Mouse (Mus musculus) MEL (cell line): ENCODE results near the gene Arpp21. TPM values are rescaled to one million over a fixed set of nuclear protein-coding genes. Genes with fewer than 3 reads are reported as not detected.
"Not testable (repeated sequence)": the region's sequence is repeated elsewhere in the genome, so short reads cannot be mapped to it uniquely, and the experiment has no call there.

Source experiments
- DNase-seq: peaks from one replicate; pipeline ENCODE4 v3.0.0; 2011; ENCODE audit warnings: low read depth, low spot score
- H3K27ac ChIP-seq: 2 replicates; pipeline ENCODE4 v1.5.1; 2012; ENCODE audit warnings: low read depth, mild to moderate bottlenecking, control low read depth, low read length, moderate library complexity; ENCODE audit not compliant: control insufficient read depth
- H3K27me3 ChIP-seq, 2 experiments: fragments of 150-350 bp in 1 of 2; sonication (generic) in 1 of 2; 2 replicates each; pipeline ENCODE4 v1.6.1; 2012; ENCODE audit warnings: low read length in 2 of 2, mild to moderate bottlenecking in 2 of 2, improper control_type of control experiment in 1 of 2, moderate library complexity in 1 of 2; ENCODE audit not compliant: insufficient read depth in 2 of 2, control insufficient read depth in 1 of 2
- H3K36me3 ChIP-seq, 2 experiments: 2 replicates each; pipeline ENCODE4 v1.6.1; 2012 to 2014; ENCODE audit warnings: low read length in 2 of 2, improper control_type of control experiment in 1 of 2, inconsistent platforms in 1 of 2, mild to moderate bottlenecking in 1 of 2; ENCODE audit not compliant: insufficient read depth in 2 of 2, control insufficient read depth in 1 of 2
- H3K4me1 ChIP-seq, 2 experiments: fragments of 150-350 bp in 1 of 2; sonication (generic) in 1 of 2; 2 replicates each; pipeline ENCODE4 v1.6.1; 2012; ENCODE audit warnings: low read length in 2 of 2, improper control_type of control experiment in 1 of 2, mild to moderate bottlenecking in 1 of 2; ENCODE audit not compliant: insufficient read depth in 2 of 2, control insufficient read depth in 1 of 2
- H3K4me3 ChIP-seq, 2 experiments: fragments of 150-350 bp in 1 of 2; sonication (generic) in 1 of 2; 2 replicates each; pipeline ENCODE4 v1.5.1; 2012; ENCODE audit warnings: low read depth in 2 of 2, low read length in 2 of 2, mild to moderate bottlenecking in 2 of 2, moderate library complexity in 2 of 2, control low read depth in 1 of 2, improper control_type of control experiment in 1 of 2; ENCODE audit not compliant: control insufficient read depth in 1 of 2, insufficient read depth in 1 of 2
- H3K79me2 ChIP-seq: 2 replicates; pipeline ENCODE4 v1.6.1; 2012; ENCODE audit warnings: mild to moderate bottlenecking, low read length, moderate library complexity; ENCODE audit not compliant: control insufficient read depth, poor library complexity, insufficient read depth
- H3K9ac ChIP-seq: 2 replicates; pipeline ENCODE4 v1.6.1; 2012; ENCODE audit warnings: low read depth, mild to moderate bottlenecking, control low read depth, low read length, moderate library complexity; ENCODE audit not compliant: control insufficient read depth, poor library complexity, severe bottlenecking
- H3K9me3 ChIP-seq: fragments of 150-350 bp; sonication (generic); replicated peaks from 2 replicates; pipeline ENCODE4 v1.6.1; 2012; ENCODE audit warnings: mild to moderate bottlenecking, low read length, improper control_type of control experiment, moderate library complexity; ENCODE audit not compliant: insufficient read depth
- CHD1 ChIP-seq: IDR thresholded peaks from 2 replicates; pipeline ENCODE4 v1.6.1; 2012; ENCODE audit warnings: low read depth, mild to moderate bottlenecking, inconsistent platforms, low read length, improper control_type of control experiment
- ETS1 ChIP-seq: IDR thresholded peaks from 2 replicates; pipeline ENCODE4 v1.6.1; 2012; ENCODE audit warnings: low read depth, mild to moderate bottlenecking, inconsistent platforms, low read length, improper control_type of control experiment, moderate library complexity
- GABPA ChIP-seq: IDR thresholded peaks from 2 replicates; pipeline ENCODE4 v1.6.1; 2012; ENCODE audit warnings: low read depth, mild to moderate bottlenecking, inconsistent platforms, low read length, improper control_type of control experiment, moderate library complexity
- HCFC1 ChIP-seq: IDR thresholded peaks from 2 replicates; pipeline ENCODE4 v1.6.1; 2012; ENCODE audit warnings: low read depth, mild to moderate bottlenecking, inconsistent platforms, low read length, improper control_type of control experiment, moderate library complexity
- NELFE ChIP-seq: IDR thresholded peaks from 2 replicates; pipeline ENCODE4 v1.6.1; 2011; ENCODE audit warnings: low read depth, low read length, improper control_type of control experiment
- POLR2AphosphoS2 ChIP-seq: IDR thresholded peaks from 2 replicates; pipeline ENCODE4 v1.6.1; 2011; ENCODE audit warnings: low read length, improper control_type of control experiment
- RCOR1 ChIP-seq: IDR thresholded peaks from 2 replicates; pipeline ENCODE4 v1.6.1; 2012; ENCODE audit warnings: low read depth, mild to moderate bottlenecking, inconsistent platforms, low read length, improper control_type of control experiment
- USF1 ChIP-seq: IDR thresholded peaks from 2 replicates; pipeline ENCODE4 v1.6.1; 2014; ENCODE audit warnings: low read depth, mild to moderate bottlenecking, inconsistent platforms, low read length, improper control_type of control experiment, moderate library complexity
- USF2 ChIP-seq, 2 experiments: IDR thresholded peaks; 2 replicates each; pipeline ENCODE4 v1.6.1; 2011 to 2012; ENCODE audit warnings: improper control_type of control experiment in 2 of 2, low read length in 2 of 2, borderline replicate concordance in 1 of 2, inconsistent platforms in 1 of 2, low read depth in 1 of 2, mild to moderate bottlenecking in 1 of 2; ENCODE audit not compliant: insufficient read depth in 1 of 2
- ZMIZ1 ChIP-seq: IDR thresholded peaks from 2 replicates; pipeline ENCODE4 v1.6.1; 2012; ENCODE audit warnings: low read depth, mild to moderate bottlenecking, inconsistent platforms, low read length, improper control_type of control experiment, moderate library complexity
- polyA plus RNA-seq, 2 experiments: library from polyadenylated mRNA; stranded (reverse) in 1 of 2; unstranded in 1 of 2; fragments of >175 nt in 1 of 2; fragments of >200 nt in 1 of 2; gene quantifications; 2 replicates each; pipeline versions ENCODE4 v1.2.1 to v1.2.4; 2012; ENCODE audit warnings: low replicate concordance in 2 of 2, low read depth in 1 of 2; ENCODE audit not compliant: insufficient read length in 2 of 2, insufficient read depth in 1 of 2, missing spikeins in 1 of 2
- total RNA-seq: library from RNA; depleted of rRNA; stranded (reverse); fragments of 300-350 nt; gene quantifications from 2 replicates; pipeline ENCODE4 v1.2.3, GENCODE M21; 2012

The Arpp21 gene
- total and polyA plus RNA-seq, 3 experiments: 0.10 to 0.12 TPM; not detected in 1

DNA sequence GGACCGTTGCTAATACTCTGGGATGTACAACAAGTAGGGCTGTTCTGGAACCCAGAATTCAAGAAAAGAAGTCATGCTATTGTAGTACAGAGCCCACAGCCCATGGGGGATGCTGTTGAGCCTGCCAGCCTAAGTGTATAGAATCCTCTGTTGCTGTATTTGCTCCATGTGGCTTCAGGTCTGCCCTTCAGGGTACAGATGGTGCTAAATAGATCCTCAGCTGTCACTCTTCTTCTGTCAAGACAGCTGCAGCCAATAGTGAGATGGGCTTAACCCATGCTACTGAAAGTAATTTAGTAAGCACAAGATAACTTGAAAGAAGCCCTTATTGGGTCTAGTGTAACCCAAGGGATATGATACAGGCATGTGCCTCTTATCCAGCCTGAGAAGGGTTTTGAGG is 195.2 kb downstream of the Arpp21 start:
- Histone ChIP-seq H3K4me3 (no peak overlapping the region), H3K4me1 (no peaks in the 10 kb centered on the region)
- TF ChIP-seq CHD1 (no peak), HCFC1 (no peak), USF1 (no peak), NELFE (no peak), USF2 (IDR thresholded peaks at IDR 0.05; ENCODE audit: borderline replicate concordance in 1 of 2, insufficient read depth in 1 of 2, low read depth in 1 of 2, low read length in 2 of 2) (no peak), ZMIZ1 (no peak), POLR2AphosphoS2 (no peak), GABPA (no peak)
- TF ChIP-seq, all 39 proteins: peak for 0
- H3K79me2 ChIP-seq: no peaks in the 10 kb centered on the region
- H3K9ac ChIP-seq: no peak overlapping the region
- no peak for DNase-seq
- H3K27ac ChIP-seq: no peak overlapping the region
- H3K36me3 ChIP-seq: no peaks in the 10 kb centered on the region
- H3K27me3 ChIP-seq: no peaks in the 10 kb centered on the region
- H3K9me3 ChIP-seq: no peaks in the 10 kb centered on the region

DNA sequence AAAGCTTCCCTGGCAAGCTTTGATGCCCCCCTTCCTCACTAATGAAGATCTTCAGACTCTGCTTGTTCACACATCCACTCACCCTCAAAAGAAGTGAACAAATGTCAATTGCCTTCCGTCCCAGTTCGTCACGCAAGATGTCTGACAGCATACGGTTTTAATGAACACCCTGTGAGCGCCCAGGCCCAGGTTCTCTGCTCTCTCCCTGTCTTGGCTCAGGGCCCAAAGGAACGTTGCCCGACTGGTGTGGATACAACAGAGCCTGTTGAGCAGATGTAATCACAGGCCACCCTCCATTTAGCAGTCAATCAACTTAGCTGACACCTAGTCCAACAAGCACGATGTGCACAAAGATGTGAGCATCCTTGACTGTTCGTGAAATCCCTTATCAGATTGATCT is 198.0 kb downstream of the Arpp21 start:
- no peaks in the 10 kb centered on the region for H3K9me3 ChIP-seq
- TF ChIP-seq RCOR1 (no peak), CHD1 (no peak), ETS1 (no peak)
- no peak overlapping the region for H3K27ac ChIP-seq
- H3K79me2 ChIP-seq: no peaks in the 10 kb centered on the region
- DNase-seq: no peak
- H3K4me1 ChIP-seq: no peaks in the 10 kb centered on the region
- H3K9ac ChIP-seq: no peak overlapping the region
- no peak overlapping the region for H3K4me3 ChIP-seq
- no peaks in the 10 kb centered on the region for H3K36me3 ChIP-seq
- H3K27me3 ChIP-seq: no peaks in the 10 kb centered on the region

DNA sequence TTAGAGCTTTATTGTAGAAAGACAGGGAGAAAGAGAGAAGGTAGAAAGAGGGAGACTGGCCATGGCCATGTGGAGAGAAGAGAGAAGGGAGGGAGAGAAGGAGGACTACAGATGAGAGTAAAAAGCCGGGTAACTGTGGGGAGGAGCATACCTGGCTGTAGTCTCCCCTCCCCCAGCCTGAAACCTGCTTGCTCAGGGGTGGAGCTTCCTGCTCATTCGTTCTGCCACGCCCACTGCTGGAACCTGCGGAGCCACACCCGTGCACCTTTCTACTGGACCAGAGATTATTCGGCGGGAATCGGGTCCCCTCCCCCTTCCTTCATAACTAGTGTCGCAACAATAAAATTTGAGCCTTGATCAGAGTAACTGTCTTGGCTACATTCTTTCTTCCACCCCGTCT is 201.9 kb downstream of the Arpp21 start:
- H3K4me3 ChIP-seq, H3K4me1 ChIP-seq, H3K79me2 ChIP-seq, H3K9me3 ChIP-seq, H3K27me3 ChIP-seq, H3K9ac ChIP-seq, H3K27ac ChIP-seq, H3K36me3 ChIP-seq, DNase-seq: not testable (repeated sequence)
